Mouse (Mus musculus) layer of hippocampus, adult 8-10 months (tissue): Measurements from ENCODE around the gene Exph5. TPM values are rescaled to one million over a fixed set of nuclear protein-coding genes. Genes with fewer than 3 reads are reported as not detected.

ENCODE experiments used
- DNase-seq, 2 experiments: peaks; one replicate each; pipeline ENCODE4 v3.0.0; 2022; ENCODE audit warnings: low spot score in 2 of 2
- microRNA-seq, 2 experiments: library from miRNA; unstranded; fragments of <30 nt; microRNA quantifications; one replicate each; pipeline ENCODE4 v1.2.0; 2022
- total RNA-seq, 4 experiments: library from RNA; stranded (reverse); gene quantifications; 2 replicates each; pipeline ENCODE4 v1.2.4; 2022

The Exph5 gene
- total RNA-seq, 4 experiments from 2014 or later = 4.1 to 5.1 (median 4.8) TPM

GRCm38 (mm10) chr9:53404753-53405722 is 103.6 kb downstream of the Exph5 start:
- peak; percentile 48 to 72 for DNase-seq

DNA sequence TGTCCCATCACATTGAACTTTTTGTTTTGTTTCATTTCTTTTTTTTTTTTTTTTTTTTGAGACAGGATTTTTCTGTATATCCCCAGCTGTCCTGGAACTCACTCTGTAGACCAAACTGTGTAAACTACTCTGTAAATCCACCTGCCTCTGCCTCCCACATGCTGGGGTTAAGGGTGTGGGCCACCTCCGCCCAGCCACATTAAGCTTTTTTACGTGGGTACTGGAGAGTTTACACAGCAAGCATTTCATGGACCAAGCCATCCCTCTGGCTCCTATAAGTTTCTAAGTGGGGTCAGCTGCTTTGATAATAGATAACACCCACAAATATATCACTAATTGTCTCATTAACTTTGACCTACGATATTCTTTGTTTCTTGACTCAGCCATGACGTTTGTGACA is 107.1 kb downstream of the Exph5 start:
- no peak for DNase-seq

GRCm38 (mm10) chr9:53408953-53409361 is 107.5 kb downstream of the Exph5 start:
- no peak for DNase-seq

DNA sequence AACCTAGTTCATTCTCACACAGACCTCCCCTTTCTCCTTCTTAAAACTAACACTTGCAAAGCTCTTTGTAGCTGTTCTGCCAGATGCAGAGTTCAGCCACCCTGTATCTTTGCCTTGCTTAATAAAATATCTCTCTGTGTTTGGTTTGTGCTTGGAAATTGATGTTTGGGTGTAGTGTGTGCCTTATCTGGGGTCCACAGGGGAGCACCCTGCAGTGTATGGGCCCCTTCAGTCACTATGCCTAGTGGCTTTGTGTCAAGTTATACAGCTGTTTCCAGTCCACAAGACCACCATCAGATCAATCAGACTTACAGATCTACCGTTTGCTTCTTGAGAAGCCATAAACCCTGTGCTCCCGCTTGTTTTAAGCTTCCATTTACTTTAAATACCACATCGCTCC is 108.0 kb downstream of the Exph5 start:
- DNase-seq = no peak

DNA sequence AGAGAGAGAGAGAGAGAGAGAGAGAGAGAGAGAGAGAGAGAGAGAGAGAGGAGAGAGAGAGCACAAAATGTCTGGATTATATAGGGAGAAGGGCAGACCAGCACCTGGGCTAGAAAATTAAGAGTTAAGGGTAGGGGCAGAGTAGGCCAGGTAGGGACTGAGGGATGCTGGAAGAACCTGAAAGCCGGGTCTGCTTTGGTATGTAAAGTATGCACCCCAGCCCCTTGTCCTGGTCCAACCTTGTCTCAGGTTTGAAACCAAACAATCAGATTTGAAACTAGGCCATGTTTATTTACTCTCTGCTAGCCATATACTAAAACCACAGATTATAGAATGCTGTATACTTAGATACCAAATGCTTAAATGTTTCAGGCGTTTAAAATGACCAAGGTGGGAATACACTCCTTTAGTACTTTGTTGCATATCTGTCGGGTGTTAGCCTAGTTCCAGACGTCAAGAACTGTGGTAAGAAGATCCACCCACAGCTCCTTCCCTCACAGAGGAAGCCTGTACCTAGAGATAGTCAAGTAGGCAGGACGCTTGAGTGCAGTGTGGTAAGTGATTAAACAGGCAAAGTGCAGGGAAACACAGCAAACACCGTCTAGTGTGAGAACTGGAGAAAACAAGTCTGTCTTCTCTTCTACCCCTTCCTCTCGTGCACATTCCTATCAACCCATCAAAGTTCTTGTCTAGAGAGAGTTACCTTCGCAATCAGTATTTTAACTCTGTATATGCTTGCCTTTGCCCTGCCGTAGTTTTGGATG is 120.8 kb downstream of the Exph5 start:
- no peak for DNase-seq

GRCm38 (mm10) chr9:53426726-53427125 is 125.3 kb downstream of the Exph5 start:
- no peak for DNase-seq

Small RNA genes within 50 kb of the gene (microRNA-seq; reads per million reads assigned to microRNA genes)
- 0 reads per million in 2 experiments for gene Mir130c

Other genes starting within 250 kb of the Exph5 start
- gene Ddx10, start 53.6 kb upstream of the Exph5 start, total RNA-seq = 10 to 100 TPM; 20.1 to 20.8 (median 20.3) TPM
- gene Kdelc2, start 82.4 kb downstream of the Exph5 start, total RNA-seq = 1 to 10 TPM; 6.3 to 9.5 (median 7.7) TPM
- under 1 TPM in 3 of 4 experiments, not detected in 1; 0.36 to 0.65 (median 0.39) TPM for gene 4930550C14Rik, start 100.7 kb downstream of the Exph5 start, total RNA-seq
- gene Atm, start 235.1 kb downstream of the Exph5 start, total RNA-seq = 10 to 100 TPM; 18.8 to 26.8 (median 21.5) TPM
- 10 to 100 TPM; 16.1 to 21.1 (median 18.8) TPM for gene Npat, start 235.4 kb downstream of the Exph5 start, total RNA-seq